Mouse (Mus musculus): Measurements from ENCODE around the gene Tle4. TPM values are rescaled to one million over a fixed set of nuclear protein-coding genes. Genes with fewer than 3 reads are reported as not detected.
A peak's percentile ranks its signal among the peaks of the same experiment; 100 is the strongest.

Tle4 gene
- total and polyA plus RNA-seq, 3 experiments: 13.2 to 32.7 (median 15.4) TPM

- Histone ChIP-seq H3K27me3 (ENCODE audit: insufficient read depth, low read length) (peaks cover 34% of the 10 kb centered on the region), H3K4me1 (ENCODE audit: insufficient read depth, low read depth, low read length) (peaks cover 18% of the 10 kb centered on the region), H3K9me3 (replicated peaks) (no peaks in the 10 kb centered on the region), H3K4me3 (ENCODE audit: low read depth, low read length) (no peak overlapping the region), H3K36me3 (replicated peaks) (peaks cover 3% of the 10 kb centered on the region)
- TF ChIP-seq GATA2 (IDR thresholded peaks at IDR 0.05; ENCODE audit: borderline replicate concordance, low read depth, low read length) (no peak), GATA1 (IDR thresholded peaks at IDR 0.05; ENCODE audit: borderline replicate concordance, low read length) (no peak), CTCF (IDR thresholded peaks at IDR 0.05; ENCODE audit: low read depth, low read length) (no peak), POLR2AphosphoS5 (IDR thresholded peaks at IDR 0.05; ENCODE audit: insufficient replicate concordance, low read depth, low read length) (no peak), TAL1 (conservative IDR thresholded peaks at IDR 0.05; ENCODE audit: low read depth, low read length) (no peak)
- DNase-seq (ENCODE audit: low spot score) (no peak), ATAC-seq (ENCODE audit: extremely low read depth, insufficient number of reproducible peaks, low FRiP score, poor library complexity, severe bottlenecking) (no peak)
These were observed 2.5 kb upstream of the Tle4 start for GRCm38 (mm10) chr19:14600354-14600753.

GRCm38 (mm10) chr19:14599851-14600251 is 2.0 kb upstream of the Tle4 start:
- H3K4me3 ChIP-seq (ENCODE audit: low read depth, low read length): no peak overlapping the region
- peaks cover 33% of the 10 kb centered on the region for H3K27me3 ChIP-seq (ENCODE audit: insufficient read depth, low read length)
- H3K36me3 ChIP-seq (replicated peaks): peaks cover 5% of the 10 kb centered on the region
- no peak for DNase-seq (ENCODE audit: low spot score)
- no peaks in the 10 kb centered on the region for H3K9me3 ChIP-seq (replicated peaks)
- TF ChIP-seq GATA1 (IDR thresholded peaks at IDR 0.05; ENCODE audit: borderline replicate concordance, low read length) (no peak), POLR2AphosphoS5 (IDR thresholded peaks at IDR 0.05; ENCODE audit: insufficient replicate concordance, low read depth, low read length) (no peak), GATA2 (IDR thresholded peaks at IDR 0.05; ENCODE audit: borderline replicate concordance, low read depth, low read length) (no peak), TAL1 (conservative IDR thresholded peaks at IDR 0.05; ENCODE audit: low read depth, low read length) (no peak), CTCF (IDR thresholded peaks at IDR 0.05; ENCODE audit: low read depth, low read length) (no peak)
- H3K4me1 ChIP-seq (ENCODE audit: insufficient read depth, low read depth, low read length): peaks cover 21% of the 10 kb centered on the region
- ATAC-seq (ENCODE audit: extremely low read depth, insufficient number of reproducible peaks, low FRiP score, poor library complexity, severe bottlenecking): no peak

GRCm38 (mm10) chr19:14598690-14599288 is 938 bp upstream of the Tle4 start:
- ATAC-seq (ENCODE audit: extremely low read depth, insufficient number of reproducible peaks, low FRiP score, poor library complexity, severe bottlenecking) (no peak), DNase-seq (ENCODE audit: low spot score) (no peak)
- Histone ChIP-seq H3K36me3 (replicated peaks) (peaks cover 9% of the 10 kb centered on the region), H3K4me3 (ENCODE audit: low read depth, low read length) (peak overlapping the region; percentile 91), H3K4me1 (ENCODE audit: insufficient read depth, low read depth, low read length) (peaks cover 24% of the 10 kb centered on the region), H3K27me3 (ENCODE audit: insufficient read depth, low read length) (peaks cover 22% of the 10 kb centered on the region), H3K9me3 (replicated peaks) (no peaks in the 10 kb centered on the region)
- TF ChIP-seq TAL1 (conservative IDR thresholded peaks at IDR 0.05; ENCODE audit: low read depth, low read length): no peak
- no peak for TF ChIP-seq POLR2AphosphoS5 (IDR thresholded peaks at IDR 0.05; ENCODE audit: insufficient replicate concordance, low read depth, low read length)
- TF ChIP-seq GATA1 (IDR thresholded peaks at IDR 0.05; ENCODE audit: borderline replicate concordance, low read length): no peak
- TF ChIP-seq GATA2 (IDR thresholded peaks at IDR 0.05; ENCODE audit: borderline replicate concordance, low read depth, low read length): no peak
- TF ChIP-seq CTCF (IDR thresholded peaks at IDR 0.05; ENCODE audit: low read depth, low read length): no peak

- DNase-seq (ENCODE audit: low spot score) (peak; percentile 59), ATAC-seq (ENCODE audit: extremely low read depth, insufficient number of reproducible peaks, low FRiP score, poor library complexity, severe bottlenecking) (no peak)
- peaks cover 13% of the 10 kb centered on the region; the same call in 1 of the 2 replicates for H3K27me3 ChIP-seq (ENCODE audit: insufficient read depth, low read length)
- peaks cover 16% of the 10 kb centered on the region for H3K36me3 ChIP-seq (replicated peaks)
- peak overlapping the region; percentile 91 for H3K4me3 ChIP-seq (ENCODE audit: low read depth, low read length)
- TF ChIP-seq TAL1 (conservative IDR thresholded peaks at IDR 0.05; ENCODE audit: low read depth, low read length): no peak
- TF ChIP-seq GATA1 (IDR thresholded peaks at IDR 0.05; ENCODE audit: borderline replicate concordance, low read length): no peak
- no peak for TF ChIP-seq POLR2AphosphoS5 (IDR thresholded peaks at IDR 0.05; ENCODE audit: insufficient replicate concordance, low read depth, low read length)
- TF ChIP-seq GATA2 (IDR thresholded peaks at IDR 0.05; ENCODE audit: borderline replicate concordance, low read depth, low read length): no peak
- no peak for TF ChIP-seq CTCF (IDR thresholded peaks at IDR 0.05; ENCODE audit: low read depth, low read length)
- H3K9me3 ChIP-seq (replicated peaks): no peaks in the 10 kb centered on the region
- peaks cover 19% of the 10 kb centered on the region for H3K4me1 ChIP-seq (ENCODE audit: insufficient read depth, low read depth, low read length)
These were observed 622 bp downstream of the Tle4 start for GRCm38 (mm10) chr19:14596941-14597916.

- Histone ChIP-seq H3K27me3 (ENCODE audit: insufficient read depth, low read length) (peaks cover 13% of the 10 kb centered on the region; the same call in 1 of the 2 replicates), H3K4me1 (ENCODE audit: insufficient read depth, low read depth, low read length) (peaks cover 19% of the 10 kb centered on the region), H3K36me3 (replicated peaks) (peaks cover 21% of the 10 kb centered on the region), H3K4me3 (ENCODE audit: low read depth, low read length) (peak overlapping the region; percentile 91), H3K9me3 (replicated peaks) (no peaks in the 10 kb centered on the region)
- ATAC-seq (ENCODE audit: extremely low read depth, insufficient number of reproducible peaks, low FRiP score, poor library complexity, severe bottlenecking): no peak
- DNase-seq (ENCODE audit: low spot score): no peak
- TF ChIP-seq GATA2 (IDR thresholded peaks at IDR 0.05; ENCODE audit: borderline replicate concordance, low read depth, low read length) (no peak), CTCF (IDR thresholded peaks at IDR 0.05; ENCODE audit: low read depth, low read length) (no peak), POLR2AphosphoS5 (IDR thresholded peaks at IDR 0.05; ENCODE audit: insufficient replicate concordance, low read depth, low read length) (no peak), TAL1 (conservative IDR thresholded peaks at IDR 0.05; ENCODE audit: low read depth, low read length) (no peak), GATA1 (IDR thresholded peaks at IDR 0.05; ENCODE audit: borderline replicate concordance, low read length) (no peak)
These were observed 1.4 kb downstream of the Tle4 start for GRCm38 (mm10) chr19:14596358-14596940.
